Comparison of ENCODE assay signal across 8 mouse cellular contexts in genomic region chr4:155564315-155565069, GRCm38 (mm10). TPM values are rescaled to one million over a fixed set of nuclear protein-coding genes. Genes with fewer than 3 reads are reported as not detected.
DNase-seq lines count a peak whose midpoint lies in the region; ATAC-seq and TF ChIP-seq lines count a peak whose summit lies in the region.

No protein-coding gene starts in this region.

- DNase-seq in neural tube, embryonic 11.5 days (ENCODE audit: low spot score), result no peak
- DNase-seq in neural tube, embryonic 10.5 days (ENCODE audit: extremely low spot score, low spot score), result no peak
- DNase-seq in cerebellum, adult 9-10 months, result peak; percentile 60
- DNase-seq in gastrocnemius, postnatal 25 days, result peak; percentile 71
- peak; percentile 50 for DNase-seq in lung, adult 2 months
- DNase-seq in embryo, embryonic 11 days, result no peak

- no peaks in the 10 kb centered on the region for H3K27me3 ChIP-seq in neural tube, embryonic 11.5 days (ENCODE audit: control insufficient read depth, insufficient read depth, low read length)
- H3K27me3 ChIP-seq in intestine, postnatal 0 days (replicated peaks; ENCODE audit: control insufficient read depth, insufficient read depth, low read length), result no peaks in the 10 kb centered on the region
- H3K27me3 ChIP-seq in stomach, embryonic 16.5 days (ENCODE audit: control insufficient read depth, insufficient read depth, low read length), result no peaks in the 10 kb centered on the region

- H3K4me2 ChIP-seq in neural tube, embryonic 11.5 days (ENCODE audit: low read depth), result peak overlapping the region; percentile 91
- peak overlapping the region; percentile 86 for H3K4me2 ChIP-seq in intestine, postnatal 0 days (replicated peaks; ENCODE audit: low read depth)
- H3K4me2 ChIP-seq in stomach, embryonic 16.5 days (ENCODE audit: low read depth, low read length), result peak overlapping the region; percentile 69

- TF ChIP-seq CTCF in intestine, postnatal 0 days (IDR thresholded peaks at IDR 0.05; ENCODE audit: low read depth), result no peak
- TF ChIP-seq CTCF in lung, adult 2 months (IDR thresholded peaks at IDR 0.05; ENCODE audit: insufficient read depth, low read length), result no peak

- H3K9me3 ChIP-seq in neural tube, embryonic 11.5 days (ENCODE audit: control insufficient read depth, low read length), result no peaks in the 10 kb centered on the region
- H3K9me3 ChIP-seq in intestine, postnatal 0 days (ENCODE audit: control insufficient read depth), result no peaks in the 10 kb centered on the region
- no peaks in the 10 kb centered on the region for H3K9me3 ChIP-seq in stomach, embryonic 16.5 days (replicated peaks; ENCODE audit: control insufficient read depth, low read length)

- H3K36me3 ChIP-seq in neural tube, embryonic 11.5 days (ENCODE audit: control insufficient read depth, insufficient read depth, low read length), result no peaks in the 10 kb centered on the region
- peaks cover 16% of the 10 kb centered on the region for H3K36me3 ChIP-seq in intestine, postnatal 0 days (ENCODE audit: control insufficient read depth, insufficient read depth)
- H3K36me3 ChIP-seq in stomach, embryonic 16.5 days (ENCODE audit: control insufficient read depth, insufficient read depth, low read length), result peaks cover 6% of the 10 kb centered on the region; the same call in 1 of the 2 replicates

- no peak for ATAC-seq in neural tube, embryonic 11.5 days (ENCODE audit: insufficient read depth, low FRiP score, low TSS enrichment)
- ATAC-seq in intestine, postnatal 0 days, result no peak
- no peak for ATAC-seq in stomach, embryonic 16.5 days (ENCODE audit: insufficient read depth, low FRiP score)

- peaks cover 16% of the 10 kb centered on the region for H3K4me1 ChIP-seq in neural tube, embryonic 11.5 days (ENCODE audit: control insufficient read depth, insufficient read depth, low read length)
- peaks cover 6% of the 10 kb centered on the region; the same call in 1 of the 2 replicates for H3K4me1 ChIP-seq in intestine, postnatal 0 days (replicated peaks; ENCODE audit: control insufficient read depth, insufficient read depth, low read length)
- peaks cover 21% of the 10 kb centered on the region for H3K4me1 ChIP-seq in lung, adult 2 months (ENCODE audit: control insufficient read depth, insufficient read depth, low read length)
- peaks cover 30% of the 10 kb centered on the region for H3K4me1 ChIP-seq in stomach, embryonic 16.5 days (ENCODE audit: control insufficient read depth, insufficient read depth, low read length)

- peak; percentile 52; the same call in 1 of the 2 replicates for TF ChIP-seq POLR2A in lung, adult 2 months (IDR thresholded peaks at IDR 0.05; ENCODE audit: borderline replicate concordance, extremely low read depth, low read depth, low read length)

- peak overlapping the region; percentile 77 for H3K4me3 ChIP-seq in neural tube, embryonic 11.5 days (ENCODE audit: low read depth, low read length)
- peak overlapping the region; percentile 77 for H3K4me3 ChIP-seq in intestine, postnatal 0 days (ENCODE audit: low read depth, low read length)
- peak overlapping the region; percentile 79 for H3K4me3 ChIP-seq in lung, adult 2 months (replicated peaks; ENCODE audit: extremely low read depth, low read depth, low read length)
- H3K4me3 ChIP-seq in stomach, embryonic 16.5 days (replicated peaks; ENCODE audit: low read length), result peak overlapping the region; percentile 80

- 16% methylated on average over 20 of the region's 20 CpGs for WGBS in neural tube, embryonic 11.5 days
- 7% methylated on average over 20 of the region's 20 CpGs for WGBS in intestine, postnatal 0 days
- WGBS in lung, adult 2 months, result 5% methylated on average over 20 of the region's 20 CpGs
- WGBS in stomach, embryonic 16.5 days, result 10% methylated on average over 20 of the region's 20 CpGs

- H3K27ac ChIP-seq in neural tube, embryonic 11.5 days (ENCODE audit: low read depth, low read length), result peak overlapping the region; percentile 88
- H3K27ac ChIP-seq in intestine, postnatal 0 days (ENCODE audit: low read depth, low read length), result peak overlapping the region; percentile 94
- peak overlapping the region; percentile 95 for H3K27ac ChIP-seq in stomach, embryonic 16.5 days (ENCODE audit: low read length)

- peak overlapping the region; percentile 78 for H3K9ac ChIP-seq in neural tube, embryonic 11.5 days (ENCODE audit: low read length)
- peak overlapping the region; percentile 73 for H3K9ac ChIP-seq in intestine, postnatal 0 days (ENCODE audit: low read depth, low read length)
- peak overlapping the region; percentile 83 for H3K9ac ChIP-seq in stomach, embryonic 16.5 days (ENCODE audit: low read length)

RNA-seq across cellular contexts. Expression of gene Nadk, which starts 2.3 kb away (rescaled TPM):
- 107 and 110 TPM in 2 replicates for polyA plus RNA-seq in neural tube, embryonic 11.5 days (2014; fragmentation: Nextera tagmentation; extraction: Ambion mirVana)
- total RNA-seq in gastrocnemius, postnatal 25 days (2021), result 10 to 100 TPM; 17.3 to 19.2 TPM
- 46.7 and 49.2 TPM in 2 replicates for polyA plus RNA-seq in intestine, postnatal 0 days (2015; fragmentation: Nextera tagmentation; extraction: Ambion mirVana)
- 110 and 119 TPM in 2 replicates for polyA plus RNA-seq in lung, adult 2 months (2012; rRNA removed)
- 85.5 and 89.1 TPM in 2 replicates for polyA plus RNA-seq in stomach, embryonic 16.5 days (2015; fragmentation: Nextera tagmentation; extraction: Ambion mirVana)

RNA-seq across cellular contexts. Expression of gene Slc35e2, which starts 36.7 kb away (rescaled TPM):
- 18.3 and 18.7 TPM in 2 replicates for polyA plus RNA-seq in neural tube, embryonic 11.5 days (2014; fragmentation: Nextera tagmentation; extraction: Ambion mirVana)
- total RNA-seq in gastrocnemius, postnatal 25 days (2021), result 1 to 10 TPM; 3.7 TPM
- 5.1 and 6.1 TPM in 2 replicates for polyA plus RNA-seq in intestine, postnatal 0 days (2015; fragmentation: Nextera tagmentation; extraction: Ambion mirVana)
- 5.2 and 6.6 TPM in 2 replicates for polyA plus RNA-seq in lung, adult 2 months (2012; rRNA removed)
- polyA plus RNA-seq in stomach, embryonic 16.5 days (2015; fragmentation: Nextera tagmentation; extraction: Ambion mirVana), result 6.3 and 6.8 TPM in 2 replicates

Comparison
In these comparisons a context has a peak if more than half of its experiments do, and no peak if none do; other contexts are left out.
1. DNase-seq: peak in cerebellum, adult 9-10 months (single experiment), gastrocnemius, postnatal 25 days (single experiment) and lung, adult 2 months (single experiment); none in neural tube, embryonic 11.5 days (single experiment), neural tube, embryonic 10.5 days (single experiment) and embryo, embryonic 11 days (single experiment).
2. Peak in every context shown above with its lines, with median percentiles within 50 percentile points of each other: H3K27ac ChIP-seq, H3K4me2 ChIP-seq, H3K4me3 ChIP-seq and H3K9ac ChIP-seq.